Mouse (Mus musculus) gonadal fat pad, adult 2 months (tissue): Measurements from ENCODE around the gene Dcdc2c. TPM values are rescaled to one million over a fixed set of nuclear protein-coding genes. Genes with fewer than 3 reads are reported as not detected.

Experiments
- DNase-seq: peaks from one replicate; pipeline ENCODE4 v3.0.0-alpha.2; 2012; ENCODE audit warnings: low read depth
- polyA plus RNA-seq: library from polyadenylated mRNA; depleted of rRNA; stranded (reverse); fragments of >200 nt; gene quantifications from 2 replicates; pipeline ENCODE4 v1.2.3, GENCODE M21; 2012; rRNA removed

Dcdc2c gene
- polyA plus RNA-seq, 1 experiment = not detected

DNA sequence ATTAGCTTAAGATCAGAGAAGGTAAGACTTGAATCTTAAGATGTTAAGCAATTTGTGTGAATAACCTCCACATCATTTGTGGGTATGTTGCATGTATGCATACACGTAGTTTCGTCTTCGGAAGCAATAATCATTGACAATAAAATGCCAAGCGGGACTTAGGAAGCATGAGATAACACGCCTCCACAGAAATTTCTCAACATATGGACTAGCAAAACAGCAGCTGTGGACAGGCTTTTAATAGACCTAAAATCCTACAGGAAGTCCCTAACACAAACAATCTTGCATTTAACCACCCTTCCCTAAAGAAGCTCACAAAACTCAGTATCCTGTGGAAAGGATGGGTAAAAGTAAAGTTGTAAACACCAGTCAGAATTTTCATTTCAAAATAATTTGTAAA, 93.4 kb downstream of the Dcdc2c start:
- DNase-seq = no peak

DNA sequence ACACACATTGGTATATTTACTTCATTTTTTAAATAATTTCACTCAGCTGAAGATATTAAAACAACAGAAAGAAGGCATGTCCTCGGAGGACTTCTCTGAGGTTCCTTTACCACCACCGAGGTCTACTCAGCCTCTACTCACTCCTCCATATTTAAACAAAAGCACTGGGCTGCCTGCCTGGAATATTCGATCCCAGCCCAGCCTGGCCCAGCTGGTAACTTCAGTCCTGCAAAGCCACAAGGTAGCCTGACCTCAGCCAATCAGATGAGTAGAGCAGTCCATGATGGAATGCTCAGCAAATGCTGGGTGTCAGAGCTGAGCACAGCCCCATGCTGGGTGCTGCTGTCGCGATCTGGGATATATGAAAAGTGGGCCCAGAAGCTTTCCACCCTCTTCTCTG, 115.7 kb downstream of the Dcdc2c start:
- DNase-seq = no peak

DNA sequence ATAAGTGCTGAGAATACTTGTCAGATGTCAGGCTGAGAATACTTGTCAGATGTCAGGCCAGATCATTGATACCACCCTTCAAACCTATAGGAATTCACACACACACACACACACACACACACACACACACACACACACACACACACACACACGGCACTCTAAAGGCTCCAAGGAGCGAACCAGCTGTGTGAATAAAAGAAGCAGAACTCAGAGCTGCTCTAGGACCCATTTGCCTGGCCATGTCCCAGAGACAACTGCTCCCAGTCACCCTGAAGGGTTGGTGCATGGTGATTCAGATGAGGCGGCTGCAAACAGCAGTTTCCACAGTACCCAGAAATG, 119.5 kb downstream of the Dcdc2c start:
- no peak for DNase-seq

DNA sequence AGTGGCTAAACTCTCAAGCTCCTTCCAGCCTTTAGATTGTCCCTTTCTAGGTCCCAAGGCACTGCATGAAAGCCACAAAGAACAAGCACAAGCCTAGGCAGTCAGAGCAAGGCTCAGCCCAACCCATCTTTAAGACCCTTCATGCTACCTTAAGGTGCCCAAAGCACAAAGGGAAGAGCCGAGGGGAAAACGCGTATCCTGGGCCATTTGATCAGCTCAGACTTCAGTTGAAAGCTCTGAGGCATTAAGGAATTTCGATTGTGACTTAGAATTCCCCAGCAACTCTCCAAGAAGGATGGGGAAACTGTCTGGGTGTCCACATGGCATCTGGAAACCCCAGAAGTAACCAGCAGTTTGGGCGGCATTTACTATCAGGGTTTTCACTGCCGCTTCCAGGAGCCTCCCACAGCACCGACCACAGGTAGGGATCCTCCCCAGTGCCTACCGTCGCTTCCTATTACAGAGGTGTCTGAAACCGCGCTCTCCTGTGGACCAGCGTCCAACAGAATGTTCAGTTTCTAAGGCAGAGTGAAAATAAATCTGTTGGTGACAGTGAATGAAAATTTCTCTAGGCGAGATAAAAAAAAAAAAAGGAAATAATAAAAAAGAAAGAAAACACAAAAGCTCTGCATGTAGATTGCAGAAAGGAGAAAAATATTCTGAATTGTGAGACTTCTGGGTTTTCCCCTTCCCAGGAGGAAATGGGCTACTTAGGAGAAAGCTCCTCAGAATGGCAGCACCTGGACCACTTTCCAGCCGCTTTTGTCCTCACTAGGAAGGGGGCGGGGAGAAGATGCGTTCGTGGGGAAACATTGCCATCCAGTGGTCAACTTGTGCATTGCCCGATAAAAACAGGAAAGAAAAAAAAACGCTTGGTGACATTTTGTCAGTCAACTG, 120.1 kb downstream of the Dcdc2c start:
- no peak for DNase-seq

DNA sequence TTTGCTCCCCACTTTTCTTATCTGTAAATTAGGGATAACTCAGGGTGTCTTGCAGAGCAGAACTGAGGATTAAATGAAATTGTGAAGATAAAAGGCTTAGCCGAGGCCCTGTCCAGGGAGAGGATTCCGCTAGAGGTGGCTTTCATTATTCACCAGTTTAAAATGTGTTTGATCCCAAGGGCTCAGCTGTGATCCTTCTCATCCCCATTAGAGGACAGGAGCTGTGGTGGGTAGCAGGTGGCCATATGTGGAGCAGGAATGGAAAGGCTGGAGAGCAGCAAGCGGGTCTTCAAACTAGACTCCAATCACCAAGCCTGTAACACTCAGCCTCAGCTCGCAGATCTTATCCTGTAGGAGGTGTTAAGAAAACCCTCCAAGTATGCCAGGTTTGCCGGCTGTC, 122.3 kb downstream of the Dcdc2c start:
- no peak for DNase-seq

DNA sequence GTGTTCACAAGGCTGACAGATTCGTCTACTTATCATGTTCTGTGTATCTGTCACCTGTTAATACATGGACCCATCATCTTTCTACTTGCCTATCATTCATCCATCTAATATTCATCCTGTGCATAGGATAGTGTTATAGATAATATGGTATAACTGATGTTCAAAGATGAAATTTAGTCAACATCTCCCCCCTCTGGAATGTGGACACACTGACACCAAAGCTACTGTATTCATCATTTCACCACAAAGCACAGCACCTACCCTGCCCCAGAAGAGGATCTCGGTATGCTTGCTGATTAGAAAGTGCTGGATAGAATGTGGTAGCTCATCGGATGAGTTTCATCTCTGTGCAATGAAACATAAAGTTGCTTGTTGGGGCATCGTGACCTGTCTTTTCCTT, 135.2 kb downstream of the Dcdc2c start:
- no peak for DNase-seq

DNA sequence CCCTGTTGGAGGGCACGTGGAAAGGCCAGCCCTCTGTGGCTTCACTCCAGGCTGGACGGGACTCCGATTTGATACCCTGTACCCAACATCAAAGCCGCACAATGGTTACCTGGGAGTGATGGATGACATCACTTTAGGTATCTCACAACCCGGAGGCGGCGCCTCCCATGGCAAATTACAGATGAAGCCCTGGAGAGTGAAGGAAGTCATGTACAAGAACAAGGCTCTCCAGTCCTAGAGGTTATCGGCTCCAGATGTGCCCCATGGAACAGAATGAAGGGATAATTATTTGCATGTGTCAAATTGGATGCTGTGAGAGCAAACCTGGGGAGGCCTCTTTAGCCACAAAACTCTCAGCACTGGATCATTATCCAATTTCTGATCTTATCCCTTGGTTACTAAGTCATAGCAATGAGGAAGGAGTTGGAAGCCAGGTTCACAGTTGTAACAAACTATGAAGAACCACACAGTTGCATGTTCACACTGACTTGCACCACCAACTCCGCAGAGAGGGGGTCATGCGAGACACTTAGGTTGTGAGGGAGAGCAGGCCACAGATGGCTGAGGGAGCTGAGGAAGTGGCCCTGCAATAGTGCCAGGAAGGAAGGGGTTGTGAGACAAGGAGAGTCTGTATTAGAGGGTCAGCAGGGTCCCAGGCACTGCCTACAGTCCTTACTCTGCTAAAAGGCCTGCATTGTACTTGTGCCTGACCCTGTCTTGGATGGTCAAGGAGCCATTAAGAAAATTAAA, 144.4 kb downstream of the Dcdc2c start:
- no peak for DNase-seq

DNA sequence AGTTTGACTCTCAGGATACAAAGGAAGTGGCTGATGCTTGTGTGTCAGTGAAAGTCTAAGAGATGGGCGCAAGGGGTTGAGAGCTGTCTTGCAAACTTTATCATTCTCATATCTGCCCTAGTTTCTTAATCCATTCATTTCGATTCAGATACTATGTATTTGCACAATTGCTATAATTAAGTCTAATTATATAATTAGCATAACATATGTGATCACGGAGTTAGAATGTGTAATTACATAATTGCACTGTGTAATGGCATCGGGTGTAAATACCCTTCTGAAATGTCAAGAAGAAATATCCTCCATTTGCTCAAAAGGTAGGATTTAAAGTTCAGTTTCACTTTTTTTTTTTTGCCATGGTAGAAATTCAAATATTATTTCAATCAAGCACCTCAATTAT, 149.9 kb downstream of the Dcdc2c start:
- DNase-seq = no peak

DNA sequence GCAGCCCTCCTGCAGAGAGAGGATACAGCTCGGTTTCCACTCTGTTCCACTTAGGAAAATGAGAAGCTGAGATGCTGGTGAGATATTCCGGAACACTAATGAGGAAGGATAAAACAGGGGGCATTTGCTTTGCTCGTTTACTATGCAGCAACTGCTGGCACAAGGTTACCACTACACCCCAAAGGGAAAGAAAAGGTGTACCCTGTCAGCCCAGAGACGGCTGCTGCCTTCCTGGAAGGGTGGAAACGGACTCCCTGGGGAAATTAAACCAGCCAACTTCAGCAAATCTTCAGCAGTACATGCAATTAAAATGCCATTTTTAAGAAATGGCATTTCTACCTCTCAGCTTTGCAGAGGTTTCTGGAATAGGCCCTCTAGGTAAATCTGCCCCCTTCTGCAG, 150.8 kb downstream of the Dcdc2c start:
- no peak for DNase-seq

DNA sequence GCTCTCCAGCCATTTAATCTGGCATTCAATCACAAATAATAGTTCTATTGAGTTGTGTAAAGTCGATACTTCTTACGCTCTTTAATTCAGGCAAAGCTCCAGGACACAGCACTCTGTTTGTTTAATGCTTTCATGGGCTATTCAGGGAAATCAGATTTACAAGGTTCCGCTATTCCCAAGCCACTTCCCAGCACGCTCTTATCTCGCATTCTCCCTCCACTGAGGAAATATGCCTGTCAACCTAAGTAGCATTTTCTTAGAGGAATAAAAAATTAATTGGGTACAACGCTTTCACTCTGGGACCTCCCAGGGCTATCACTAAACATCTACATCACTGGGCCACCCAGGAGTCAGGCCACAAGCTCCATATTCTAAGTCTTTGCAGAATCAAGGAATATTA, 160.1 kb downstream of the Dcdc2c start:
- no peak for DNase-seq

Other genes starting within 250 kb of the Dcdc2c start
- 0.36 and 0.93 TPM in 2 replicates for gene Allc, start 30.1 kb upstream of the Dcdc2c start, polyA plus RNA-seq
- gene Colec11, start 71.0 kb upstream of the Dcdc2c start, polyA plus RNA-seq = 2.0 and 2.5 TPM in 2 replicates
- gene Rps7, start 83.6 kb upstream of the Dcdc2c start, polyA plus RNA-seq = 322 and 337 TPM in 2 replicates
- gene Rnaseh1, start 97.2 kb upstream of the Dcdc2c start, polyA plus RNA-seq = 12.5 and 12.6 TPM in 2 replicates
- 31.7 and 49.8 TPM in 2 replicates for gene Adi1, start 122.8 kb upstream of the Dcdc2c start, polyA plus RNA-seq
- 30.7 and 31.1 TPM in 2 replicates for gene Trappc12, start 198.1 kb upstream of the Dcdc2c start, polyA plus RNA-seq
- 31.3 and 51.6 TPM in 2 replicates for gene Eipr1, start 199.4 kb upstream of the Dcdc2c start, polyA plus RNA-seq